Mouse (Mus musculus): ENCODE data around the gene Mtss1l. TPM values are rescaled to one million over a fixed set of nuclear protein-coding genes. Genes with fewer than 3 reads are reported as not detected.

The Mtss1l gene
- total RNA-seq, 2 experiments from 2014 or later = 44.3 to 47.6 TPM

DNA sequence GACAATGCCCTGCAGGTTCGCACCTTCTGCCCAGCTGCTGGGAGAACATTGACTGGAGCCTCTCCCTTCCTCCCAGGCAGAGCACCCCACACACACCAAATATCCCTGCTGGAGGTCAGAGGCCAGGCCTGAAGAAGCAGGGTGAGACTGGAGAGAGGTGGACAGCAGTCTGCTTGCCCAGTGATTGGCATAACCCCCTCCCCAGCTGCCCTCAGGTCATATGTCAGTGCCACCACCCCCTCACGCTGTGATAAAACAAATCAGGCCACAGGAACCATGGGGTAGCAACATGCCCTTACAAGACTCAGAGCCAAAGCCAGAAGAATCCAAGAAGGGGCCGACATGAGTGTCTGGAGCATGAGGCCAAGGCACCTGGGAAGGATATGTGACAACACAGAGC is 17.2 kb upstream of the Mtss1l start:
- intact Hi-C loops (cut with DNase I; ENCODE audit: low total_unique reads) = no loop called here
- DNase-seq = no peak

DNA sequence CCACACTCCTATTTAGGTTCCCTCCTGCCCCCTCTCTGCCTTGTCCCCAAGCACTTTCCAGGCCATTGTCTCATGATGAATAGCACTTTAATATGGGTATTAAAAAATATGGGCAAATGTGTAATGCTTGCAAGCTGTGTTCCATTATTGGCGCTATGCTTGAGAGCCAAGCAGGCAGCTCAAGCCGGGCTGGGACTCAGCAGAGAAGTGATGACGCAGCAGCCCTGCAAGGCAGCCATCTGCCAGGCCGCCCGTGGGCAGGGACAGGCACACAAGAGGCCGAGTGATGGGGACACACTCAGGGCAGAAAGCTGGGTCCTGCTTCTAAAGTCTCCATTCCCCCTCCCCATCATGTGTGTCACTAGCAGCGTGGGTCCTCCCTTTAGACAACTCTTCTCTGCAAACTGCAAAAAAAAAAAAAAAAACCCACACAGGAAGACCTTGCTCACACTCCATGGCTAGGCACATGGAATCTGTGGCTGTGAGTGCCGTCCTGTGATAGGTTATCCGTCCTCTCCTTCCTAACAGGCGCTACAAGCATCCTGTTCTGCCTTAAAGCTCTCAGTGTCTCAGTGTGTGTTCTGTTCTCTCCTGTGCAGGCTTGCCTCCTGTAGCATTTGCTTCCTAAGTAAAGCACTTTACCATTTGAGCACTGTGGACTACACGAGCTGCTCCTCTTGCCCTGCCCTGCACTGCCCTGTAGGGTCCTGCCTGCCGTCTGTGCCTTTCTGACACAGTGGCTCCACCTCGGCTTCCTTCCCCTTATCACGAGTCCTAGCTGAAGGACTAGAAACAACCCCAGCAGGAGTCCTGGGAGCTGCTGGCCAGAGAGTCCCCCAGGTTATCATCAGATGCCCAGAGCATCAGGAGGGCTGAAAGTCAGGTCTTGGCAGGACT is 15.6 kb upstream of the Mtss1l start:
- no peak for DNase-seq
- intact Hi-C loops (cut with DNase I; ENCODE audit: low total_unique reads) = loop anchor here (5.0 kb wide), 1 partner anchor 38 kb away; no protein-coding TSS in a partner anchor

DNA sequence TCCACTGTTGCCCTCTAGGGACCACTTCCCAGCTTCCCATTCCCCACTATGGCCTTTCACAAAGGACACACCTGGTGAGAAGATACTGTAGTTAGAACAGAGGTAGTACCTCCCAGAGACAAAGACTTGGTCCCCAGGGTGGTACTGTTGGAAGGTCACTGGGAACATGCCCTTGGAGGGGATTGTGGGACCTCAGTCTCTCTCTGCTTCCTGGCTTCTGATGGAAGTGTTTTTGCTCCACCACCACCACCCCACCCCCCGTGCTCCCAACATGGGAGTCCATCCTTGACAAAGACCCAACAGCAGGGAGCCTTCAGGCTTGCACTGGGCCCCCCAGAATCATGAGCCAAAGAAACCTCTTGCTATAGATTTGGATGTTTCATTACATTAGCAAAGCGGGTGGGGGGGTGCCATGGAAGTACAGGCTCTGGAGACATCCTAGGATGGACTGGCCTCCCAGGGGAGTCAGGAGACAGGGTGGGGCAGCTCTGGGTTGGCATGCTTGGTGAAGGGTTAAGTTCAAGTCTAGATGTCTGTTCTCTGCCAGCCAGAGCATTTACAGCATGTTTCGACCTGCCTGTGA is 14.9 kb upstream of the Mtss1l start:
- no peak for DNase-seq

DNA sequence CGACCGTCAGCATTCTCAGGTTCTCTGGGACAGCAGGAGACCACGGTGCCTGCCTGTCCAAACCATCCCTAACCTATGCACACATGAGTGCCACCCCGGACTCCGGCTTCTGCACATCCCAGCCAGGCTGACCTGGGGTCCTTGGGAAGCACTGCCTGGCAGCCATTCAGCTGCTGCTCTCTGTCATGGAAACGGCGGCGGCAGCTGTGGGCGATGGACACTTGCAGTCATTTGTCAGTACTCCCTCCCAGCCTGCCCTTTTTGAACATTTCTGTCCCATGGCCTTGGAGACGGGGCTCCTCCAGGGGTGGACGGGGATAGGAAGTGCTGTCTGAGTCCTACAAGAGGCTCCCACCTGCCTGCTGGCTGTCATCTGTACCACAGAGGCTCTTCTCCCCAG is 12.8 kb upstream of the Mtss1l start:
- no peak for DNase-seq
- intact Hi-C loops (cut with DNase I; ENCODE audit: low total_unique reads) = loop anchor here (5.0 kb wide), 1 partner anchor 41 kb away; no protein-coding TSS in a partner anchor

More for the DNA sequence above, 14.9 kb upstream of the Mtss1l start:
- intact Hi-C loops (cut with DNase I; ENCODE audit: low total_unique reads) = loop anchor here (5.0 kb wide), 1 partner anchor 39 kb away; no protein-coding TSS in a partner anchor

DNA sequence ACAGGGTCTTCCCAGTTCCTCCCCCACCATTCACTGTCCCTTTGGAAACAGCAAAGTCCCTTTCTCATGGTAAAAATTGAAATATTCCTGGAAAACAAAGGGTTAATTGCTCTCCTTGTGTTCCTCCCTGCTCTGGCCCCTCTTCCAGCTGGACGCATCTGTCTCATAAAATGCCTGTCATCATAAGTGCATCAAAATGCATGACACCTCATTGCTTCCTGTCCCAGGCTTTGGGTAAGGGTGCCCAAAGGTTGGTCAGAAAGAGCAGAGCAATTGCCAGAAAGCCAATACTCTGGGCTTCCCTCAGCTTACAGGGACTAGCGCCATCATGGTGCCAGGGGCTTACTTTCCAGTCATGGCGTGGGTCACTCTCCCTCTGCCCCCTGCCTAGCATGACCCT is 10.7 kb upstream of the Mtss1l start:
- intact Hi-C loops (cut with DNase I; ENCODE audit: low total_unique reads) = no loop called here
- no peak for DNase-seq

DNA sequence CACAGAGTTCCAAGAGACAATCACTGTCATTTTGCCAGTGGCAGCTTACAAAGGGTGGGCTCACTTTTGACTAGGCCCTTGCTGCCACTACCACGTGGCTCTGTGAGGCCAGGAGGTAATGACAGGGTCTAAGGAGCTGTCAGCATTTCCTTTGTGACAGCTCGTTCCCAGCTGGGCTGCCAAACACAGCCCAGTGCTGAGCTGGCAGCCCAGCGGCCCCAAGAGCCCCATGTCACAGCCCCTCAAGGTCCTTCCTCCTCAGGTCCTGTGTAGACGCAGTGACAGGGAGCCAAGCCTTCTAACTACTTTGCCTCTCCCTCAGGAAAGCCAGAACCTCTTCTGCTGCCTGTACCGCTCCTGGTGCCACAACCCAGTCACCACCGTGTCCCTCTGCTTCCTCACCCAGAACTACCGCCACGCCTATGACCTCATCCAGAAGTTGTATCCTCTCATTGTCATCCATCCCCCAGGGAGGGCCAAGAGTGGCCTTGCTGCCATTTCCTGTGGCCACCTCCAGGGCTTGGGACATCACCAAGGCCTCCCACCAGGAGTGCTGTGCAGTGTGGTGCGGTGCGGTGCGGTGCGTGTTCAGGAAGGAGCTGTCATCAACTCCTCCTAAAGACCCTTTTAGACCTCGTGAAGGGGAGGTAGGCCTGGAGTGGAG is 9.9 kb upstream of the Mtss1l start:
- DNase-seq = no peak
- intact Hi-C loops (cut with DNase I; ENCODE audit: low total_unique reads) = no loop called here

DNA sequence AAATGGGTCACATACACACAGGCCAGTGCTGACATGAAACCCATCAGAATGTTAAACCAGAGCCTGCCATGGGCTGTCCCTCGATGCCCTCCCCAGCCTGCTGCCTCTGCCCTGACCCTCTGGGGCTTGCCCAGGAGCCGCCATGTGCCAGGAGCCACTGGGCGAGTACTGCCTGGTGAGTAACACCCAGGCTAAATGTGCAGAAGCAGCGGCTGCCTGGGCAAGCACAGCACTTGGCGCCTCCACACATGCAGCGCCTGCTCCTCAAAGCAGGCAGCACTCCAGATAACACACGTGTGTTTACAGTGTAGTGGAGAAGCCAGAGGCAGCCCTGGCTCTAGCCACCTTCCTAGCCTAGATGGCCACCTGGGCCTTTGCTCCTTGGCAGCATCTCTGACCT is 8.2 kb upstream of the Mtss1l start:
- DNase-seq = peak; percentile 85
- intact Hi-C loops (cut with DNase I; ENCODE audit: low total_unique reads) = no loop called here

DNA sequence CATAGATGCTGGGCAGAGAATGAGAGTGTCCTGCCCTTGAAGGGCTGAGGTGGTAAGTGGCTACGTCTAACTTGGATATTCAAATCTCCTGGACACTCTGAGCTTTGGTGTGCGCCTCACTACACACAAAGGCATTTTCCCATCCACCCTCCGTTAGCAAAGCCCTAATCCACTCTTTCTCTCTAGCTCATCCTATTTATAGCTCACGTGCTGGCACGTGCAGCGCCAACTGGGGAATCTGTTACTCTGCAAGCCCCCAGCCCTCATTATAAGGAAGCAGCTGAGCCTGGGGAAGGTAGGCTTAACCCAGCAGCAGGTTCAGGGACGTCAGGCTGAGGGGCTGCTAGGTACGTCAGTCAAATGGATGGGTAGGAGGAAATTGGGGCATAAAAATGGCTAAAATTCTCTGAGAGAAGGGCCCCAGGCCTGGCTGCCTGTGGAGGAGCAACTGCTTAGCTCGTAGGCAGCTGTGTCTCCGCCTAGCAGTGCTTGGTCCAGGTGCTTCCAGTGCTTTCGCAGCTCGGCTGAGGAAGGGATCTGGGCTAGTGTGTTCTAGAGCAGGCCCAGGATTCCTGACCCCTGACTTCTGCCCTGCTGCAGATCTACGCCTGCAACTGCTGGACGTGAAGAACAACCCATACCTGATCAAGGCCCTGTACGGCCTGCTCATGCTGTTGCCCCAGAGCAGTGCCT is 6.3 kb upstream of the Mtss1l start:
- intact Hi-C loops (cut with DNase I; ENCODE audit: low total_unique reads) = no loop called here
- peak; percentile 4 for DNase-seq

DNA sequence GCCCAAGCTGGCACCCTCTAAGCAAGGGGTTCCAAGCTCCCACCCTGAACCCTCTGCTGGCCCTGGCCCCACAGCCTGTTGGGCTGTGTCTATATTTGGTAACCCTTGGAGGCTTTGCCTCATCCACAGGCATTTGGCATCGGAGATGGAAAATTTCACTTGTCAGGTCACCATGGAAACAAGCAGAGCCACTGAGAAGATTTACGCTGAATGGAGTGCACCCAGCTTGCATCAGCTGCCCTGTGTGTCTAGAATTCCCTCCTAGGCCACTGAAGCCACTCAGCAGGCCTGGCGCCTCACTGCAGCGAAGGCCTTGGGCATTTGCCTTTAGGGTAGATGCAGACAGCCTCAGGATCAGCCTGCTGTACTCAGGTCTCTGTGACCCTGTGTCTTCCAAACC is 5.2 kb upstream of the Mtss1l start:
- intact Hi-C loops (cut with DNase I; ENCODE audit: low total_unique reads) = no loop called here
- peak; percentile 53 for DNase-seq

DNA sequence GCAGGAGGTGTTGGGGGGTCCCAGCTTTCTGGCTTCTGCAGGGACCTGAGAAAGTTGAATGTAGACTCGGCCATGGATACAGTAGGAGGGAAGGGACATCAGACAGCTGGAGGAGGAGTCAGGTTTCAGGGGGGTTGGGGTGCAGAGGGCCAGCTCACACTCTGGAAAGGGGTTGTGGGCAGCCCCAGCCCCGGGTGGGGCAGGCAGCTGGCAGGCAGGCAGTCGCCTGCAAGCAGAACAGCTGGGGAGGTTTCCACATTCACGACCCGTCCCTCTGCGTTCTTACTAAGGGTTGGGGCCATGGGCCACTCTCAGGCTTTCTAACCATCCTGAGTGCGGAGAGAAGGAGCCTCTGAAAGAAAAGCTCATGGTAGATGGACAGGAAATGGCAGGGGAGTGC is 4.1 kb upstream of the Mtss1l start:
- DNase-seq = no peak
- intact Hi-C loops (cut with DNase I; ENCODE audit: low total_unique reads) = no loop called here

DNA sequence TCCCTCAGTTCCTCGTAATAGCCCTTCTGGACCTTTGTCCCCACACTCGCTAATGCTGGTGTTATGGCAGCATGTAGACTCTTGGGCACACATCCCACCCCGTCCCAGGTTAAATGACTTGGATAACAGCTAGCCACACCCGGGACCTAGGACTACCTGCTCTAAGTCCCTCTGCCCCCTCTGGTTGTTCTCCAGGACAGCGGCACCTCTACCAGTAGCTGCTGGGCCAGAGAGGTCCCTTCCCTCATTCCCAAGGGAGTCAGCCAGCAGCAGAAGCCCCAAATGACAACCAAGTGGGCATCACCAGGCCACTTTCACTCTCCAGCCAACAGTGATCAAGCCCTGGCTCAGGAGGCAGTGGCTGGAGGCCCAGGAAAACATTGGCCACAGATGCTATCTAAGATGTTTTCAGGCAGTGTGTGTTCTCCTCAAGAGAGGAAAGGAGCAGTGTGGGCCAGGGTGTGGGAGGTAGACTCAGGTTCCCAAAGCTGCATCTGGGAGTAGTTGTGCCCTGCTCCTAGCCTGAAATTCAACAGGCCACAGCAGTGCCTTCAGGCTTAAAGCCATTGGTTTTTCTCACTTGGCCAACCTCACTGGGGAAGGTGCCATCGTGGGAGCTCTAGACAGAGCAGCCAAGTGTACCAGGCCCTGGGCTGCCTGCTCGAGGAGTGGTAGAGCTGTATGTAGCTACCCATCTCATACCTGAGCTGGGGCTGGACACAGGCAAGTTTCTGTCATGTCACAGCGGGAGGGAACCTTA is 2.9 kb upstream of the Mtss1l start:
- intact Hi-C loops (cut with DNase I; ENCODE audit: low total_unique reads) = no loop called here

DNA sequence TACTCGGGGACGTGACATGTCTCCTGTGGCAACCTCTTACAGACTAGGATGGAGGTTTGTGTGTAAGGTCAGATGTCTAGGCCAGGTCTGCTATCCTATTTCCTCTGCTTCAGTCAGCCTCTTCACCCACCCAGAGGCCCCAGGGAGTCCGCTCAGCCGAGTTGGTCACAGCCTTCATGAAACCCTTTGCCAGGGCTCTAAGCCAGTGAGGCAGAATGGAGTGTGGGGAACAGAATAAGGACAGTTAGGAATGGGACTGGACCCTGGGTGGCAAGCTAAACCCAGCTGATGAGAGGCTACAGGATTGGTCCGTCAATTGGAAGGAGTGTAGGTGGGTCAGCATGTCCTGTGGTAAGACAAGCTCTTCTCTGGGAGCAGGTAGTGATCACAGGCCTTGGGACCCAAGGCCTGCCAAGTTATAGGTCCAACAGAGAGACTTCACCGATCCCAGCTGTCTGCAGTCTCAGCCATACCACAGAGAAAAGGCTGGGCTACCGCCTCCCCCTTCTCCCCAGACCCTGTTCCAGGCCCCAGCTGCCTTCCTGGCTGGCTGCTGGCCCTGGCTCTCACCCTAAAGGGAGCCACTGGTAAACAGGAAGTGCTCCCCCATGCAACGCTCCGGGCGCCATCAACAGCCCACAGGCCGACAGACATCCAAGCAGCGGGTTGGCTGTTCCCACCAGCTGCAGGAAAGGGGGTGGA is 2.2 kb upstream of the Mtss1l start:
- intact Hi-C loops (cut with DNase I; ENCODE audit: low total_unique reads) = no loop called here
- peak; percentile 86 for DNase-seq

More for the DNA sequence above, 2.9 kb upstream of the Mtss1l start:
- no peak for DNase-seq

DNA sequence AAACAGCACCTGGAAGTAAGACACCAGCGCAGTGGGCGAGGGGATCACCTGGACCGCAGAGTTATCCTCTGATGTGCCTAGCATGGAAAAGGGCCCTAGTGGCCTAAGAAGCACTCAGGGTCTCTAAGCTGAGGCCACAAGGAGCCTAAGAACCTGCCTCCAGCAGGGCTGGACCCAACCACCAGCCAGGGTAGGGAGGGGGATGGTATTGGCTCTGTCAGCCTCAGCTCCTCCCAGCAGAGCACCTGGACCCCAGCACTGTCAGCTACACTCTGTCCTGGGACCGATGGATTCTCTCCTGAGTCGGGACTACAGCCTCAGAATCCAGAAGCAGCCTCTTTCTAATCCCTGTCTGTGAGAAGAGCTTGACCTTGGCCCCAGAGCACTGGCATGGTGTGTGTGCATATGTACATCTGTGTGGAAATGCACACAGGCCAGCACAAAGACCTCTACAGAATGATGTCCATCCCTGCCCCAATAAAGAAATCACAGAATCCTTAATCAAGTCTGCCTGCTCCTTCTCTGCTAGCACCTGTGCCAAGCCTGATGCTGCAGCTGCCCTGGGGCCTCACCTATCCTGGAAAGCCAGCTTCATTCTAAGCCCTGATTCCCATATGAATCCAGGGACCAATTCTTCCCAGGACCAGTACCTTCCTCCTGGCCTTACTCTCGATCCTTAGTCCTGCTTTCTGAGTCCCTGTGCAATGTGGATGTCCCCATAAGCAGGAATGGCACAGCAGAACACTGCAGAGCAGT is 1.2 kb upstream of the Mtss1l start:
- intact Hi-C loops (cut with DNase I; ENCODE audit: low total_unique reads) = no loop called here
- DNase-seq = no peak

DNA sequence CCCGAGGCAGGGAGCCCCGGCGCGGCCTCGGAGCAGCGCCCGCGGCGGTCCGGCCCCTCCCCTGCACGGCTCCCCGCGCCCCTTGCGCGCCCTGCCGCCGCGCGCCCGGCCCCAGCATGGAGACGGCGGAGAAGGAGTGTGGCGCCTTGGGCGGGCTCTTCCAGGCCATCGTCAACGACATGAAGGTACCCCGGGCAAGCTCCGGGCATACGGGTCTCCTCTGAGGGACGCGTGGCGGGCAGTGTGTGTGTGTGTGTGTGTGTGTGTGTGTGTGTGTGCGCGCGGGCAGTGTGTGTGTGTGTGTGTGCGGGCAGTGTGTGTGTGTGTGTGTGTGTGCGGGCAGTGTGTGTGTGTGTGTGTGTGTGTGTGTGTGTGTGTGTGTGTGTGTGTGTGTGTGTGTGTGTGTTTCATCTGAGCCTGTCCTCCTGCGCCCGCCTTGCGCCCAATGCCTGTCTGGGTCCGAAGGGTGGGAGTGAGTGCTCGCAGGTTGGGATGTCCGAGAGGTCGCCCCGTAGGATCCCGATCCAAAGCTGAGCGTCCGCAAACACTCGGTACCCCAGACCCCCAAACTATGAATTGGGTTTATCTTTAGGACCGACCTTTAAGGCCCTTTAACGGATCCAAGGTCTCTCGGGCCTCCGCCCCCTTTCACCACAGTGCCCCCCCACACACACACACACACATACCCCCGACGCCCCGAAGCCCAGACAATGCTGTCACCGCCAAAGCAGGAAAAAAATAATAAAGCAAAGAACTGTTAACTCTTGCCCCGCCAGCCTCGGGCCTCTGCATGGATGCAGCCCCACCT is 534 bp downstream of the Mtss1l start:
- DNase-seq = no peak
- intact Hi-C loops (cut with DNase I; ENCODE audit: low total_unique reads) = no loop called here

DNA sequence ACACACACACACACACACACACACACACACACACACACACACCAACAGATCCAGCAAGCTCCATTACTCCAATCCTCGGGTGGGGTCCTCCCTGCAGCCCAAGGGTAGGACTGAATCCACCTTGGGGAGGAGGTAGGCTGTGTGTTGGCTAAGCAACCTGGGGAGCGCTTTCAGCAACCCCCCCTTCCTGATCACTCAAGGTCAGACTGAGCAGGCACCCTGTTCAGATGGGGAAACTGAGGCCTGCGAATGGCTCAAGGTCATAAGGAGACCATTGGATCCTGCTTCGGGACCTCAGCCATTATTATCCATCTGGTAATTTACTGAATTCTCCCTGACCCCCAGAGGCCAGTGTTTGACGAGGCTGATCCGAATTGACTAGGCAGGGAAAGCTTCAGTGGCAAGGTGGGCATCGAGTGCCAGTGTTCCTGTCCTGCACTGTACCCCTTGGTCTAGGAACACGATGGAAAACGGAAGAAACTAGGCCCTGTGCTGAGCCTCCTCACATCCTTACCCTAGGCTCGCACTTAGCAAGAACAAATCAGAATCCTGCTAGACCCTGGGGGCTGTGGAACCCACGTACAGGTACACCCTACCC is 1.2 kb downstream of the Mtss1l start:
- intact Hi-C loops (cut with DNase I; ENCODE audit: low total_unique reads) = no loop called here
- DNase-seq = no peak

DNA sequence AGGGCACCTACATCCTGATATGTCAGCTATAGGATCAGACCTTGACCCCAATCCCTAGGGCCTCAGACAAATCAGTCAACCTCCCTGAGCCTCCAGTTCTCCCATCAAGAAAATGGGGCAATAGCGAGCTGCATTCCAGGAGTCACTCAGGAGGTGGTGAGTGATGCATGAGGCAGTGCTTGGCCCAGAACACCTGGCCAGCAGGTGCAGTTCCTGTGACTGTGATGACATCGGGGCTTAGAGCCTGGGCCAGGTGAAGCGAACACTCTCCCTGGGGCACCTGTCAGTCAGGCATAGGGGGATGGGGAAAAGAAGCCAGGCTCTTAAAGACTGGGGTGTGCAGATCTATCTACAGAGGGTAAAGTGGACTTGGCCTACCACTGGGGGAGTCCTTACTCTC is 3.2 kb downstream of the Mtss1l start:
- no peak for DNase-seq
- intact Hi-C loops (cut with DNase I; ENCODE audit: low total_unique reads) = loop anchor here (2.0 kb wide), 1 partner anchor 78 kb away; no protein-coding TSS in a partner anchor
